Mouse (Mus musculus) midbrain, postnatal 0 days (tissue): Measurements from ENCODE around the gene Gorab. TPM values are rescaled to one million over a fixed set of nuclear protein-coding genes. Genes with fewer than 3 reads are reported as not detected.
A peak's percentile ranks its signal among the peaks of the same experiment; 100 is the strongest.

Experiments
- ATAC-seq: fragments of 200-750 bp; cut with Nextera tagmentation; 2 replicates; pipeline ENCODE4 v1.8.0; 2017; ENCODE audit warnings: moderate number of reproducible peaks, mild to moderate bottlenecking, moderate TSS enrichment, moderate library complexity; ENCODE audit not compliant: low FRiP score
- DNase-seq: peaks from one replicate; pipeline ENCODE4 v3.0.0-alpha.2; 2015; ENCODE audit warnings: low spot score
- H3K27ac ChIP-seq: fragments of 300-500 bp; sonication (generic); 2 replicates; pipeline ENCODE4 v1.5.1; 2014; ENCODE audit warnings: low read depth, mild to moderate bottlenecking, low read length, mixed read lengths
- H3K27me3 ChIP-seq: fragments of 300-500 bp; sonication (generic); 2 replicates; pipeline ENCODE4 v1.6.1; 2014; ENCODE audit warnings: low read length, control low read depth, mixed read lengths; ENCODE audit not compliant: insufficient read depth
- H3K36me3 ChIP-seq: fragments of 300-500 bp; sonication (generic); 2 replicates; pipeline ENCODE4 v1.6.1; 2014; ENCODE audit warnings: low read length, control low read depth, mixed read lengths; ENCODE audit not compliant: insufficient read depth
- H3K4me1 ChIP-seq: fragments of 300-500 bp; sonication (generic); 2 replicates; pipeline ENCODE4 v1.6.1; 2014; ENCODE audit warnings: mild to moderate bottlenecking, control low read depth, antibody characterized with exemption, low read length, mixed read lengths; ENCODE audit not compliant: insufficient read depth
- H3K4me2 ChIP-seq: fragments of 300-500 bp; sonication (generic); 2 replicates; pipeline ENCODE4 v1.6.1; 2014; ENCODE audit warnings: low read depth, mild to moderate bottlenecking, low read length, mixed read lengths; ENCODE audit not compliant: poor library complexity, severe bottlenecking
- H3K4me3 ChIP-seq: fragments of 300-500 bp; sonication (generic); 2 replicates; pipeline ENCODE4 v1.5.1; 2014; ENCODE audit warnings: low read depth, mild to moderate bottlenecking, low read length, moderate library complexity
- H3K9ac ChIP-seq: fragments of 300-500 bp; sonication (generic); replicated peaks from 2 replicates; pipeline ENCODE4 v1.6.1; 2014; ENCODE audit warnings: mild to moderate bottlenecking, low read length, moderate library complexity, mixed read lengths; ENCODE audit not compliant: poor library complexity, severe bottlenecking
- H3K9me3 ChIP-seq: fragments of 300-500 bp; sonication (generic); 2 replicates; pipeline ENCODE4 v1.6.1; 2016; ENCODE audit warnings: low read length, control low read depth
- CTCF ChIP-seq: IDR thresholded peaks from 2 replicates; pipeline ENCODE4 v1.5.1; 2016; ENCODE audit warnings: antibody characterized with exemption, mild to moderate bottlenecking
- WGBS: fragments of 180-500 bp; shearing (Covaris S2); extraction: QIAGEN DNeasy Blood & Tissue Kit; methylation state at CpG from one replicate; pipeline ENCODE4 v1.1.7; 2014; 5-methylcytosine and 5-hydroxymethylcytosine counted together
- polyA plus RNA-seq: library from polyadenylated mRNA; unstranded; fragments of >200 nt; fragmentation: Nextera tagmentation; extraction: Ambion mirVana; gene quantifications from 2 replicates; pipeline ENCODE4 v1.2.1, GENCODE M21; 2015
- total RNA-seq: library from RNA; depleted of rRNA; stranded (reverse); fragments of >200 nt; gene quantifications from 2 replicates; pipeline ENCODE4 v1.2.3, GENCODE M21; 2014

Gene Gorab
- total and polyA plus RNA-seq, 2 experiments from 2014 or later, result 12.7 to 17.0 TPM

- no peak for TF ChIP-seq CTCF
- H3K9ac ChIP-seq, result no peak overlapping the region
- no peak overlapping the region for H3K4me3 ChIP-seq
- no peak overlapping the region for H3K4me2 ChIP-seq
- H3K9me3 ChIP-seq, result no peaks in the 10 kb centered on the region
- 50% methylated on average over 3 of the region's 3 CpGs for WGBS
- H3K27me3 ChIP-seq, result no peaks in the 10 kb centered on the region
- H3K27ac ChIP-seq, result no peak overlapping the region
- DNase-seq (peak; percentile 10), ATAC-seq (no peak)
- H3K4me1 ChIP-seq, result no peaks in the 10 kb centered on the region
- no peaks in the 10 kb centered on the region for H3K36me3 ChIP-seq
Measured at GRCm38 (mm10) chr1:163355626-163356156, 47.8 kb downstream of the Gorab start.

- ATAC-seq, result no peak
Measured at GRCm38 (mm10) chr1:163350988-163351387, 52.5 kb downstream of the Gorab start.

GRCm38 (mm10) chr1:163345541-163345940 is 57.9 kb downstream of the Gorab start:
- no peaks in the 10 kb centered on the region for H3K4me1 ChIP-seq
- ATAC-seq (no peak), DNase-seq (no peak)
- H3K9ac ChIP-seq, result no peak overlapping the region
- no peak overlapping the region for H3K4me3 ChIP-seq
- H3K27ac ChIP-seq, result no peak overlapping the region
- TF ChIP-seq CTCF, result no peak
- no peak overlapping the region for H3K4me2 ChIP-seq
- H3K36me3 ChIP-seq, result no peaks in the 10 kb centered on the region
- 83% methylated on average over 5 of the region's 5 CpGs for WGBS
- H3K27me3 ChIP-seq, result no peaks in the 10 kb centered on the region
- no peaks in the 10 kb centered on the region for H3K9me3 ChIP-seq

More at GRCm38 (mm10) chr1:163350988-163351387, 52.5 kb downstream of the Gorab start:
- H3K9ac ChIP-seq, result no peak overlapping the region
- DNase-seq, result no peak
- no peaks in the 10 kb centered on the region for H3K27me3 ChIP-seq
- no peak for TF ChIP-seq CTCF
- no peak overlapping the region for H3K4me2 ChIP-seq
- no peak overlapping the region for H3K4me3 ChIP-seq
- H3K9me3 ChIP-seq, result no peaks in the 10 kb centered on the region
- no peaks in the 10 kb centered on the region for H3K4me1 ChIP-seq
- H3K27ac ChIP-seq, result no peak overlapping the region
- 86% methylated on average over 3 of the region's 3 CpGs for WGBS
- no peaks in the 10 kb centered on the region for H3K36me3 ChIP-seq

- Histone ChIP-seq H3K9ac (no peak overlapping the region), H3K27ac (no peak overlapping the region), H3K27me3 (no peaks in the 10 kb centered on the region), H3K4me2 (no peak overlapping the region), H3K4me3 (no peak overlapping the region), H3K9me3 (no peaks in the 10 kb centered on the region), H3K4me1 (no peaks in the 10 kb centered on the region), H3K36me3 (no peaks in the 10 kb centered on the region)
- TF ChIP-seq CTCF, result peak; percentile 20; the same call in 1 of the 2 replicates
- ATAC-seq (no peak), DNase-seq (no peak)
- WGBS, result 32% methylated on average over 1 of the region's 1 CpGs
Measured at GRCm38 (mm10) chr1:163344931-163345330, 58.5 kb downstream of the Gorab start.

GRCm38 (mm10) chr1:163339219-163339561 is 64.3 kb downstream of the Gorab start:
- no peak overlapping the region for H3K4me3 ChIP-seq
- ATAC-seq, result no peak

GRCm38 (mm10) chr1:163338525-163339218 is 64.8 kb downstream of the Gorab start:
- no peaks in the 10 kb centered on the region for H3K4me1 ChIP-seq
- DNase-seq, result peak; percentile 78
- TF ChIP-seq CTCF, result no peak
- no peak overlapping the region for H3K27ac ChIP-seq
- H3K27me3 ChIP-seq, result no peaks in the 10 kb centered on the region
- H3K9me3 ChIP-seq, result no peaks in the 10 kb centered on the region
- no peak overlapping the region for H3K9ac ChIP-seq
- 55% methylated on average over 7 of the region's 7 CpGs for WGBS
- ATAC-seq, result 0 out of 2 replicates have a peak, but pooled peaks have one; percentile 38
- no peak overlapping the region for H3K4me3 ChIP-seq
- no peak overlapping the region for H3K4me2 ChIP-seq
- H3K36me3 ChIP-seq, result no peaks in the 10 kb centered on the region

More at GRCm38 (mm10) chr1:163339219-163339561, 64.3 kb downstream of the Gorab start:
- TF ChIP-seq CTCF, result no peak
- no peaks in the 10 kb centered on the region for H3K4me1 ChIP-seq
- no peaks in the 10 kb centered on the region for H3K9me3 ChIP-seq
- WGBS, result 65% methylated on average over 3 of the region's 3 CpGs
- H3K9ac ChIP-seq, result no peak overlapping the region
- no peaks in the 10 kb centered on the region for H3K36me3 ChIP-seq
- no peak for DNase-seq
- no peak overlapping the region for H3K27ac ChIP-seq
- no peak overlapping the region for H3K4me2 ChIP-seq
- H3K27me3 ChIP-seq, result no peaks in the 10 kb centered on the region
